Mouse (Mus musculus): ENCODE measurements around the gene Tmem266. TPM values are rescaled to one million over a fixed set of nuclear protein-coding genes. Genes with fewer than 3 reads are reported as not detected.

The Tmem266 gene
- total and polyA plus RNA-seq, 2 experiments from 2014 or later, result 5.9 to 7.1 TPM

GRCm38 (mm10) chr9:55354686-55355085 lies 28.0 kb downstream of the Tmem266 start:
- 42% methylated on average over 3 of the region's 3 CpGs for WGBS
- DNase-seq (ENCODE audit: low spot score) (no peak), ATAC-seq (no peak)
- Histone ChIP-seq H3K9me3 (ENCODE audit: low read length) (no peaks in the 10 kb centered on the region), H3K4me3 (ENCODE audit: low read length) (no peak overlapping the region), H3K27me3 (ENCODE audit: insufficient read depth, low read length) (no peaks in the 10 kb centered on the region), H3K9ac (replicated peaks; ENCODE audit: low read length) (no peak overlapping the region), H3K4me1 (ENCODE audit: insufficient read depth, low read length) (no peaks in the 10 kb centered on the region), H3K27ac (no peak overlapping the region), H3K4me2 (ENCODE audit: low read depth, low read length) (no peak overlapping the region), H3K36me3 (ENCODE audit: insufficient read depth, low read length) (no peaks in the 10 kb centered on the region)
- no peak for TF ChIP-seq CTCF (IDR thresholded peaks at IDR 0.05; ENCODE audit: low read depth)

GRCm38 (mm10) chr9:55355270-55355834 lies 28.6 kb downstream of the Tmem266 start:
- Histone ChIP-seq H3K27me3 (ENCODE audit: insufficient read depth, low read length) (no peaks in the 10 kb centered on the region), H3K9ac (replicated peaks; ENCODE audit: low read length) (no peak overlapping the region), H3K27ac (no peak overlapping the region), H3K9me3 (ENCODE audit: low read length) (no peaks in the 10 kb centered on the region), H3K4me2 (ENCODE audit: low read depth, low read length) (no peak overlapping the region), H3K4me3 (ENCODE audit: low read length) (no peak overlapping the region), H3K36me3 (ENCODE audit: insufficient read depth, low read length) (no peaks in the 10 kb centered on the region), H3K4me1 (ENCODE audit: insufficient read depth, low read length) (no peaks in the 10 kb centered on the region)
- ATAC-seq (peak; percentile 64; the same call in 1 of the 2 replicates), DNase-seq (ENCODE audit: low spot score) (peak; percentile 53)
- no peak for TF ChIP-seq CTCF (IDR thresholded peaks at IDR 0.05; ENCODE audit: low read depth)
- 20% methylated on average over 8 of the region's 8 CpGs for whole genome bisulfite sequencing

- Histone ChIP-seq H3K4me1 (ENCODE audit: insufficient read depth, low read length) (no peaks in the 10 kb centered on the region), H3K27ac (no peak overlapping the region), H3K9me3 (ENCODE audit: low read length) (no peaks in the 10 kb centered on the region), H3K4me3 (ENCODE audit: low read length) (no peak overlapping the region), H3K9ac (replicated peaks; ENCODE audit: low read length) (no peak overlapping the region), H3K27me3 (ENCODE audit: insufficient read depth, low read length) (no peaks in the 10 kb centered on the region), H3K4me2 (ENCODE audit: low read depth, low read length) (no peak overlapping the region), H3K36me3 (ENCODE audit: insufficient read depth, low read length) (no peaks in the 10 kb centered on the region)
- no peak for ATAC-seq
- no peak for TF ChIP-seq CTCF (IDR thresholded peaks at IDR 0.05; ENCODE audit: low read depth)
- WGBS, result 77% methylated on average over 1 of the region's 1 CpGs
- no peak for DNase-seq (ENCODE audit: low spot score)
Measured at GRCm38 (mm10) chr9:55357164-55357563, 30.5 kb downstream of the Tmem266 start.

- no peak overlapping the region for H3K4me3 ChIP-seq (ENCODE audit: low read length)
- DNase-seq (ENCODE audit: low spot score) (no peak), ATAC-seq (no peak)
- no peaks in the 10 kb centered on the region for H3K9me3 ChIP-seq (ENCODE audit: low read length)
- TF ChIP-seq CTCF (IDR thresholded peaks at IDR 0.05; ENCODE audit: low read depth), result no peak
- H3K27ac ChIP-seq, result no peak overlapping the region
- no peaks in the 10 kb centered on the region for H3K4me1 ChIP-seq (ENCODE audit: insufficient read depth, low read length)
- no peaks in the 10 kb centered on the region for H3K36me3 ChIP-seq (ENCODE audit: insufficient read depth, low read length)
- no peak overlapping the region for H3K4me2 ChIP-seq (ENCODE audit: low read depth, low read length)
- no peaks in the 10 kb centered on the region for H3K27me3 ChIP-seq (ENCODE audit: insufficient read depth, low read length)
- no peak overlapping the region for H3K9ac ChIP-seq (replicated peaks; ENCODE audit: low read length)
- WGBS, result 68% methylated on average over 3 of the region's 3 CpGs
Measured at GRCm38 (mm10) chr9:55360372-55360771, 33.7 kb downstream of the Tmem266 start.

- Histone ChIP-seq H3K4me2 (ENCODE audit: low read depth, low read length) (no peak overlapping the region), H3K36me3 (ENCODE audit: insufficient read depth, low read length) (no peaks in the 10 kb centered on the region), H3K27me3 (ENCODE audit: insufficient read depth, low read length) (no peaks in the 10 kb centered on the region), H3K9ac (replicated peaks; ENCODE audit: low read length) (no peak overlapping the region), H3K27ac (no peak overlapping the region), H3K9me3 (ENCODE audit: low read length) (no peaks in the 10 kb centered on the region), H3K4me1 (ENCODE audit: insufficient read depth, low read length) (no peaks in the 10 kb centered on the region), H3K4me3 (ENCODE audit: low read length) (no peak overlapping the region)
- TF ChIP-seq CTCF (IDR thresholded peaks at IDR 0.05; ENCODE audit: low read depth), result no peak
- WGBS, result 38% methylated on average over 7 of the region's 7 CpGs
- no peak for ATAC-seq
- no peak for DNase-seq (ENCODE audit: low spot score)
Measured at GRCm38 (mm10) chr9:55360861-55361260, 34.1 kb downstream of the Tmem266 start.

- Histone ChIP-seq H3K36me3 (ENCODE audit: insufficient read depth, low read length) (no peaks in the 10 kb centered on the region), H3K9ac (replicated peaks; ENCODE audit: low read length) (no peak overlapping the region), H3K4me1 (ENCODE audit: insufficient read depth, low read length) (no peaks in the 10 kb centered on the region), H3K4me3 (ENCODE audit: low read length) (no peak overlapping the region), H3K4me2 (ENCODE audit: low read depth, low read length) (no peak overlapping the region), H3K27me3 (ENCODE audit: insufficient read depth, low read length) (no peaks in the 10 kb centered on the region), H3K9me3 (ENCODE audit: low read length) (no peaks in the 10 kb centered on the region), H3K27ac (no peak overlapping the region)
- WGBS, result 81% methylated on average over 5 of the region's 5 CpGs
- TF ChIP-seq CTCF (IDR thresholded peaks at IDR 0.05; ENCODE audit: low read depth), result no peak
- ATAC-seq (no peak), DNase-seq (ENCODE audit: low spot score) (no peak)
Measured at GRCm38 (mm10) chr9:55361969-55362368, 35.3 kb downstream of the Tmem266 start.

- Histone ChIP-seq H3K27me3 (ENCODE audit: insufficient read depth, low read length) (no peaks in the 10 kb centered on the region), H3K36me3 (ENCODE audit: insufficient read depth, low read length) (no peaks in the 10 kb centered on the region), H3K27ac (no peak overlapping the region), H3K4me1 (ENCODE audit: insufficient read depth, low read length) (no peaks in the 10 kb centered on the region), H3K4me3 (ENCODE audit: low read length) (no peak overlapping the region), H3K9ac (replicated peaks; ENCODE audit: low read length) (no peak overlapping the region), H3K9me3 (ENCODE audit: low read length) (no peaks in the 10 kb centered on the region), H3K4me2 (ENCODE audit: low read depth, low read length) (no peak overlapping the region)
- ATAC-seq, result no peak
- no peak for TF ChIP-seq CTCF (IDR thresholded peaks at IDR 0.05; ENCODE audit: low read depth)
- DNase-seq (ENCODE audit: low spot score), result no peak
Measured at GRCm38 (mm10) chr9:55363707-55364106, 37.0 kb downstream of the Tmem266 start.
